Mouse (Mus musculus): Measurements from ENCODE around the gene Rasgef1b. TPM values are rescaled to one million over a fixed set of nuclear protein-coding genes. Genes with fewer than 3 reads are reported as not detected.

Rasgef1b gene
- total and polyA plus RNA-seq, 3 experiments, result 0.17 to 0.26 (median 0.21) TPM

GRCm38 (mm10) chr5:99729931-99730330 is 1.1 kb upstream of the Rasgef1b start:
- H3K79me2 ChIP-seq (replicated peaks; ENCODE audit: control insufficient read depth, extremely low read depth, insufficient read depth, poor library complexity, severe bottlenecking), result no peaks in the 10 kb centered on the region
- no peaks in the 10 kb centered on the region for H3K27me3 ChIP-seq (replicated peaks)
- H3K4me1 ChIP-seq (ENCODE audit: control insufficient read depth in 1 of 2, insufficient read depth in 2 of 2), result peaks cover 0 to 6% of the 10 kb centered on the region in 2 experiments; a peak in 1 of 4 replicates
- H3K4me3 ChIP-seq (replicated peaks in 1 of 3; ENCODE audit: low read depth in 2 of 3, low read length in 2 of 3, poor library complexity in 1 of 3), result no peak overlapping the region
- no peak for DNase-seq (ENCODE audit: extremely low read depth)
- H3K4me2 ChIP-seq (ENCODE audit: insufficient read depth, low read depth, poor library complexity, severe bottlenecking), result no peak overlapping the region
- in situ Hi-C loops (cut with MboI; ENCODE audit: low pct_ligation_motif_present, low pct_unique_long_range_greater_than_20kb, low sequenced_read_pairs), result no loop called here
- no peak overlapping the region for H3K27ac ChIP-seq (ENCODE audit: insufficient read depth, low read depth)
- H3K9ac ChIP-seq (ENCODE audit: insufficient read depth, low read depth), result no peak overlapping the region
- dilution Hi-C loops (cut with MboI; ENCODE audit: extremely low pct_ligation_motif_present, extremely low pct_unique_long_range_greater_than_20kb, low sequenced_read_pairs), result no loop called here
- TF ChIP-seq MAX (IDR thresholded peaks at IDR 0.05; ENCODE audit: low read length), result no peak
- no peak for TF ChIP-seq BHLHE40 (IDR thresholded peaks at IDR 0.05; ENCODE audit: low read depth, low read length)
- TF ChIP-seq TCF12 (IDR thresholded peaks at IDR 0.05; ENCODE audit: low read depth, low read length), result no peak
- TF ChIP-seq E2F4 (IDR thresholded peaks at IDR 0.05; ENCODE audit: insufficient replicate concordance, low read depth, low read length), result no peak
- no peak for TF ChIP-seq USF2 (conservative IDR thresholded peaks at IDR 0.05; ENCODE audit: low read depth, low read length)
- TF ChIP-seq SIN3A (IDR thresholded peaks at IDR 0.05; ENCODE audit: low read length), result no peak
- no peak for TF ChIP-seq ZC3H11A (IDR thresholded peaks at IDR 0.05; ENCODE audit: low read depth, low read length)
- TF ChIP-seq MAZ (IDR thresholded peaks at IDR 0.05; ENCODE audit: low read depth, low read length), result no peak
- no peak for TF ChIP-seq CHD2 (IDR thresholded peaks at IDR 0.05; ENCODE audit: low read length)
- no peak for TF ChIP-seq SMC3 (IDR thresholded peaks at IDR 0.05; ENCODE audit: low read depth, low read length)
- H3K36me3 ChIP-seq (replicated peaks in 1 of 2; ENCODE audit: control insufficient read depth in 1 of 2, insufficient read depth in 1 of 2, low read length in 1 of 2), result no peaks in the 10 kb centered on the region
- peaks cover 2% of the 10 kb centered on the region for H3K9me3 ChIP-seq (replicated peaks; ENCODE audit: low read length)

GRCm38 (mm10) chr5:99729361-99729882 is 557 bp upstream of the Rasgef1b start:
- no peaks in the 10 kb centered on the region for H3K36me3 ChIP-seq (replicated peaks in 1 of 2; ENCODE audit: control insufficient read depth in 1 of 2, insufficient read depth in 1 of 2, low read length in 1 of 2)
- H3K4me3 ChIP-seq (replicated peaks in 1 of 3; ENCODE audit: low read depth in 2 of 3, low read length in 2 of 3, poor library complexity in 1 of 3), result no peak overlapping the region
- dilution Hi-C loops (cut with MboI; ENCODE audit: extremely low pct_ligation_motif_present, extremely low pct_unique_long_range_greater_than_20kb, low sequenced_read_pairs), result no loop called here
- DNase-seq (ENCODE audit: extremely low read depth), result no peak
- no peak overlapping the region for H3K4me2 ChIP-seq (ENCODE audit: insufficient read depth, low read depth, poor library complexity, severe bottlenecking)
- peaks cover 2% of the 10 kb centered on the region for H3K9me3 ChIP-seq (replicated peaks; ENCODE audit: low read length)
- no peak overlapping the region for H3K9ac ChIP-seq (ENCODE audit: insufficient read depth, low read depth)
- no peaks in the 10 kb centered on the region for H3K79me2 ChIP-seq (replicated peaks; ENCODE audit: control insufficient read depth, extremely low read depth, insufficient read depth, poor library complexity, severe bottlenecking)
- in situ Hi-C loops (cut with MboI; ENCODE audit: low pct_ligation_motif_present, low pct_unique_long_range_greater_than_20kb, low sequenced_read_pairs), result no loop called here
- no peak overlapping the region for H3K27ac ChIP-seq (ENCODE audit: insufficient read depth, low read depth)
- TF ChIP-seq JUND (conservative IDR thresholded peaks at IDR 0.05; ENCODE audit: low read depth, low read length), result no peak
- TF ChIP-seq EP300 (IDR thresholded peaks at IDR 0.05; ENCODE audit: low read length), result no peak
- no peak for TF ChIP-seq TCF12 (IDR thresholded peaks at IDR 0.05; ENCODE audit: low read depth, low read length)
- no peak for TF ChIP-seq CTCF (conservative IDR thresholded peaks at IDR 0.05 in 1 of 2, IDR thresholded peaks at IDR 0.05 in 1 of 2; ENCODE audit: low read depth in 2 of 2, low read length in 2 of 2)
- no peak for TF ChIP-seq CHD1 (IDR thresholded peaks at IDR 0.05; ENCODE audit: low read depth, low read length)
- TF ChIP-seq SMC3 (IDR thresholded peaks at IDR 0.05; ENCODE audit: low read depth, low read length), result no peak
- no peak for TF ChIP-seq PAX5 (IDR thresholded peaks at IDR 0.05; ENCODE audit: low read length)
- TF ChIP-seq MXI1 (IDR thresholded peaks at IDR 0.05; ENCODE audit: low read depth, low read length), result no peak
- no peak for TF ChIP-seq TBP (conservative IDR thresholded peaks at IDR 0.05; ENCODE audit: low read depth, low read length)
- TF ChIP-seq JUN (IDR thresholded peaks at IDR 0.05; ENCODE audit: insufficient read depth, low read depth, low read length), result no peak
- TF ChIP-seq ZNF384 (IDR thresholded peaks at IDR 0.05; ENCODE audit: low read depth, low read length), result no peak
- no peak for TF ChIP-seq NELFE (IDR thresholded peaks at IDR 0.05; ENCODE audit: low read depth, low read length)
- no peak for TF ChIP-seq ZC3H11A (IDR thresholded peaks at IDR 0.05; ENCODE audit: low read depth, low read length)
- no peak for TF ChIP-seq KAT2A (IDR thresholded peaks at IDR 0.05; ENCODE audit: insufficient replicate concordance, low read length)
- TF ChIP-seq USF1 (IDR thresholded peaks at IDR 0.05; ENCODE audit: low read depth, low read length), result no peak
- no peak for TF ChIP-seq MAFK (IDR thresholded peaks at IDR 0.05; ENCODE audit: insufficient replicate concordance, low read length)
- TF ChIP-seq MAX (IDR thresholded peaks at IDR 0.05; ENCODE audit: low read length), result no peak
- no peak for TF ChIP-seq CHD2 (IDR thresholded peaks at IDR 0.05; ENCODE audit: low read length)
- no peak for TF ChIP-seq NRF1 (IDR thresholded peaks at IDR 0.05; ENCODE audit: low read depth, low read length)
- H3K4me1 ChIP-seq (ENCODE audit: control insufficient read depth in 1 of 2, insufficient read depth in 2 of 2), result peaks cover 0 to 6% of the 10 kb centered on the region in 2 experiments; a peak in 1 of 4 replicates
- H3K27me3 ChIP-seq (replicated peaks), result no peaks in the 10 kb centered on the region
